Mouse (Mus musculus) monocyte, adult 5-6 weeks (primary cell): ENCODE data around the gene Ccdc107. TPM values are rescaled to one million over a fixed set of nuclear protein-coding genes. Genes with fewer than 3 reads are reported as not detected.
"Not testable (repeated sequence)": the region's sequence is repeated elsewhere in the genome, so short reads cannot be mapped to it uniquely, and the experiment has no call there.

Experiments
- ATAC-seq: fragments of 153-309, 156-312 bp; replicated peaks from 2 replicates; pipeline ENCODE4 v1.8.0; 2017; ENCODE audit warnings: mild to moderate bottlenecking; ENCODE audit not compliant: low TSS enrichment, insufficient number of reproducible peaks, severe bottlenecking, poor library complexity, low FRiP score
- total RNA-seq: library from RNA; stranded (forward); fragments of 200-1000, 200-491, 200-594 nt; gene quantifications from 3 replicates; pipeline ENCODE4 v1.2.3, GENCODE M21; 2017

Ccdc107 gene
- total RNA-seq, 1 experiment from 2014 or later, result 29.3 TPM

DNA sequence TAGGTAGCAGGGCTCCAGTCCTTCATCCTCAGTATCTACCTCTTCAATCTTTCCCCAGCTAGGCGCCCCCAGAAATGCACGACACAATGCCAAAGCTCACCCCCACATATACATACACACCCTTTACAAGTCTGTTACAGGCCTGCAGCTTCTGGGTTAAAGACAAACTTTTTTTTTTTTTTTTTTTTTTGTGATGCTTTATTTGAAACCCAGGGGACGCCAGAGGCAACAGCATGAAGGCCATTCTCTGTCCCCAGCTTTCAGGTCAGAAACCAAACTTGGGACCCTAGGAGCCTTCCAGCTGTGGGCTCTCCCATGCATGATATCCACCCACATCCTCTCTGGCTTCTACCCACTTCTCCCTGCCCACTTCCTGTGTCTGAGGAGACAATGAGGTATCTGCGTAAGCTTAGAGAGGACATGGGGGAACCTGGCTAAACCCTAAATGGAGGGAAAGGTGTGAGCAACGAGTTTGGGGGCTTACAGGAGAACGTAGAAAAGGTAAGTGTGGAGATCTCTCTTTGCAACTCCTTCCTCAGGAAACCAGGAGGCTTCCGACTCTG lies 10.7 kb upstream of the Ccdc107 start:
- no peak for ATAC-seq

- no peak for ATAC-seq
Observed at GRCm38 (mm10) chr4:43482591-43482990, 10.1 kb upstream of the Ccdc107 start.

DNA sequence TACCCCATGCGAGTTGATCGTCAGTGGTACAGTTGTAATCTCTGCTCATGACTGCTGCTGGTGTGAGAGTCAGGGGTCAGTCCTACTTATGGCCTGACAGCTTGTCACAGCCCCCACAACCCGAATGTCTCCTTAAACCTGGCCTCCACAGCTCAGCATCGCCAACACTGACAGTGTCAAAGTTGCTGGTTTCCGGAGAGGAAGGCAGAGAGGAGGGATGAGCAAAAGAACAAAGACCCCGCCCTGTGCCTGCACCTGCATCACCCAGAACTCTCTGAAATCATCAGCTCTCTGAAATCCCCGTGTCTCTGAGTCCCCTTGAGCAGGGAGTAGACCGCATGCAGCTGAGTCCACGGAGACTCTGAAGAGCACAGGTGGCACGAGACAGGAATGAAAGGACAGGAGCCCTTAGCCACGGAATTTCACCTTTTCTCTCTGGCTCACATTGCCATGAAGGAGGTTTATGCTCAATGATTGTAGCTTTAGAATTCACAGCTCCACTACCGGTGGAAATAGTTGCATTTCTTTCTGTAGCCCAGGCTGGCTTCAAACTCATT lies 9.1 kb upstream of the Ccdc107 start, which contains the start of gene Sit1:
Sit1 (minus strand) TSS at position 200 of the 557 bp plus-strand sequence.
- ATAC-seq, result no peak

GRCm38 (mm10) chr4:43485666-43486065 lies 7.0 kb upstream of the Ccdc107 start:
- ATAC-seq, result not testable (repeated sequence)

GRCm38 (mm10) chr4:43489611-43490010 lies 3.1 kb upstream of the Ccdc107 start:
- ATAC-seq, result no peak

GRCm38 (mm10) chr4:43490801-43491200 lies 1.9 kb upstream of the Ccdc107 start:
- no peak for ATAC-seq

DNA sequence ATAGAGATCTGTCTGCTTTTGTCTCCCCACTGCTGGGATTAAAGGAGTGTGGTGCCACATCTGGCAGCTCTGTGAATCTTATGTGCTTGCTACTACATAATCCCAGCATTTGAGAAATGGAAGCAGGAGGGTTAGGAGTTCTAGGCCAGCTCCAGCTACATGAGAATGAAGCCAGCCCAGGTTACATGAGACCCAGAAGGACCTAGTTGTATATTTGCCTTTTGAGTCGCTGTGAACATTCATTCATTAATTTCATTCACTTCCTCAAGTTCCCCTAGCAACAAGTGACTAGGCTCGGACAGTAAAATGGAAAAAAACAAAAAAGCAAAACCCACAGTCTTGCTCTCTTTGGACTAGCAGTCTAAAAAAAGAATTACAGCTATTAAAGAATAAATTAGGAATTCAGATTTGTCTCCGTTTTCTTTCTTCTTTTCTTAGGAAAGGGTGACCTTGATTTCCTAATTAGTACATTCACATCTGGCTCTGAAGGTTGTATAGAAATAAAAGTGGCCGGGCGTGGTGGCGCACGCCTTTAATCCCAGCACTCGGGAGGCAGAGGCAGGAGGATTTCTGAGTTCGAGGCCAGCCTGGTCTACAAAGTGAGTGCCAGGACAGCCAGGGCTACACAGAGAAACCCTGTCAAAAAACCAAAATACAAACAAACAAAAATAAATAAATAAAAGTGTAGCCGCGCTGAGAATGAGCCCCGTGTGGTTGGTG lies 439 bp upstream of the Ccdc107 start:
- ATAC-seq, result 0 out of 2 replicates have a peak, but pooled peaks have one; percentile 11

- ATAC-seq, result peak; percentile 52
Observed at GRCm38 (mm10) chr4:43493186-43493845, 616 bp downstream of the Ccdc107 start.

DNA sequence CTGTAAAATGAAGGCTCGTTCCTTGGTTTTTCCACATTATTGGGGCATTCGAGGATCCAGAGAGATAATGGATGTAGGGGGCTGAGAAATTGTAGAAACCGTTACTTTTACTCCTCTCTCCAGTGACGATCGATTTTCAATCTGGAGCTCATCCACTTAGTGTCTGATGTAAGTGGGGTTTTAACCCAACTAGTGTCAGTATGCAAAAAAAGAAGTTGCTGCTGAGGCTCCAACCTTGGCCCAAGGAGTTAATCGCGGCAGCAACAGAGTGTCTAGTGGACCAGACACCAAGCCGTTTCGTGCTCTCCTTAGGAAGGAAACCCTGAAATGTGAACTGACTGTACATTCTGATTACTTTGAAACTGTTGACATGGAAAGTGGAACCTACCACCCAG lies 1.1 kb downstream of the Ccdc107 start:
- ATAC-seq, result no peak

DNA sequence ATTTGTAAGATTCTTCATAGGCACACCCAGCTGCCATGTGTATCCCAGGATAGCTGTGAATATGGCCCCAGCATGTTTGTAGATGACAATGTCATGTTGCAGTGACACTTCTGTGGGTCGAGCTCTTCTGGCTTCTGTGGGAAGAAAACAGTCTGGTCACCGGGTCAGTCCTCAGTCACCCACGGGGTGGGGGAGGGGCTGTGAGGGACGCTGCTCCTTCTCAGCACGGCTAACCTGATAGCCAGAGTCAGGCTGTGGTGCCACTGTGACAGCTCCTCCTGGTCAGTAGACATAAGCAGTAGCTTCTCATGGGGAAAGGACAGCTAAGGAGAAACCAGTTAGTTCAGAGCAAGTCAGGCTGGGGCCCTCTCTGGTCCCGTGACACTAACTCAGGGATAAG lies 3.9 kb downstream of the Ccdc107 start:
- ATAC-seq, result no peak

GRCm38 (mm10) chr4:43497405-43497804 lies 4.7 kb downstream of the Ccdc107 start:
- ATAC-seq, result no peak

DNA sequence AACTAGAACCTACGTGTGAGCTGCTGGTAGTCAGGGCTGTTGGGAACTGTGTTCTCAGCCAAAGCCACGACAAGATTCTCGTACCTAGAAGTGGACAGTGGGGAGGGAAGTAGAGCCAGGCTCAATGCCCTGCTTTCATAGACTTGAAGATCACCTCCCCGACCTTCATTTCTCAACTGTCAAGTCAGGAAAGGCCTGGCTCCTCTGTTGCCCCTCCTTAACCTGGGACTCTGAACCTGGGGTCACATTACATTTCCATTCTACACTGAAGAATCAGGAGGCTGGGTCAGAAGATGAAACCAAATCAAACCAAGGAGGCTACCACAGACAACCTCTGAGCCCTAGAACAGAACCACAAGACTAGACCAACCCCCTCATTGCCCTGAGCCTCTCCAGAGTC lies 5.2 kb downstream of the Ccdc107 start:
- no peak for ATAC-seq

DNA sequence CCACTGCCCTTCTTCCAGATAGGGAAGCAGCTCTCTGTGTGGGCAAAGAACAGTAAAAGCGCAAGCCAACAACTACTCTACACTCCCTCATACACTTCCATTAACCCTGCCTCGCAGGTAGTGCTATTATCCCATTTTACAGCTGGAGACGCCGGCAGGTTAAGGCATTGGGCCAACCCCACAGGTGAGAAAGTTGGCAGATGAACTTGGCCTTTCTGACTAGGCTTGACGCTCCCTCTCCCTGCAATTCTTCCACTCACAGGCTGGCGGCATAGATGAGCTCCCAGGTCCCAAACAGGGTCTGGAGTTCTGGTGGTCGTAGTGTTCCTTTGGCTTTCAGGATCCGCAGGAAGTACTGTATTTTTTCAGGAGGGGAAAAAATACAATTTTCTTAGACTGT lies 6.3 kb downstream of the Ccdc107 start:
- no peak for ATAC-seq

- ATAC-seq, result peak; percentile 20; the same call in 1 of the 2 replicates
Observed at GRCm38 (mm10) chr4:43499407-43500333, 7.0 kb downstream of the Ccdc107 start, which contains the start of gene Arhgef39. Arhgef39 (minus strand) TSS chr4:43499695.

- ATAC-seq, result no peak
Observed at GRCm38 (mm10) chr4:43503041-43503440, 10.3 kb downstream of the Ccdc107 start.

GRCm38 (mm10) chr4:43503506-43503905 lies 10.8 kb downstream of the Ccdc107 start:
- no peak for ATAC-seq

DNA sequence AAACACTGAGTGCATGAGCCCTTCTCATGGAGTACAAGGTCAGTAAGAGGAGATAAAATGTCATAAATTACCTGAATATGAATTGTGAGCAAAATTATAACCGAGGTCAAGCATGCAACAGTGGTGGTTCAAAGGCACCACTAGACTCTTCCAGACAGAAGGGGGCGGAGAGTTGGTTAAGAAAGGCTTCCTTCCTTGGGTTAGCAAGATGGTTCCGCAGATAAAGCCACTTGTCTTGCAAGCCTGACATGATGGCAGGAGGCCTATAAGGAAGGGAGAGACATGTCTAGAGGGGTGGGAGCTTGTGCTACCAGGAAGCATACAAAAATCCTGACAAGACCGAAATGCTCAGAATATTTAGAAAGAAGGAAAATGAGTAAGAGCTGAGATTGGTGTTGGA lies 11.6 kb downstream of the Ccdc107 start:
- no peak for ATAC-seq

- ATAC-seq, result no peak
Observed at GRCm38 (mm10) chr4:43506074-43506473, 13.4 kb downstream of the Ccdc107 start.
